Mouse (Mus musculus): ENCODE results near the gene Prmt6. TPM values are rescaled to one million over a fixed set of nuclear protein-coding genes. Genes with fewer than 3 reads are reported as not detected.
A peak's percentile ranks its signal among the peaks of the same experiment; 100 is the strongest.

Gene Prmt6
- 10.1 and 10.7 TPM in 2 replicates for polyA plus RNA-seq (2015; fragmentation: Nextera tagmentation; extraction: Ambion mirVana)

DNA sequence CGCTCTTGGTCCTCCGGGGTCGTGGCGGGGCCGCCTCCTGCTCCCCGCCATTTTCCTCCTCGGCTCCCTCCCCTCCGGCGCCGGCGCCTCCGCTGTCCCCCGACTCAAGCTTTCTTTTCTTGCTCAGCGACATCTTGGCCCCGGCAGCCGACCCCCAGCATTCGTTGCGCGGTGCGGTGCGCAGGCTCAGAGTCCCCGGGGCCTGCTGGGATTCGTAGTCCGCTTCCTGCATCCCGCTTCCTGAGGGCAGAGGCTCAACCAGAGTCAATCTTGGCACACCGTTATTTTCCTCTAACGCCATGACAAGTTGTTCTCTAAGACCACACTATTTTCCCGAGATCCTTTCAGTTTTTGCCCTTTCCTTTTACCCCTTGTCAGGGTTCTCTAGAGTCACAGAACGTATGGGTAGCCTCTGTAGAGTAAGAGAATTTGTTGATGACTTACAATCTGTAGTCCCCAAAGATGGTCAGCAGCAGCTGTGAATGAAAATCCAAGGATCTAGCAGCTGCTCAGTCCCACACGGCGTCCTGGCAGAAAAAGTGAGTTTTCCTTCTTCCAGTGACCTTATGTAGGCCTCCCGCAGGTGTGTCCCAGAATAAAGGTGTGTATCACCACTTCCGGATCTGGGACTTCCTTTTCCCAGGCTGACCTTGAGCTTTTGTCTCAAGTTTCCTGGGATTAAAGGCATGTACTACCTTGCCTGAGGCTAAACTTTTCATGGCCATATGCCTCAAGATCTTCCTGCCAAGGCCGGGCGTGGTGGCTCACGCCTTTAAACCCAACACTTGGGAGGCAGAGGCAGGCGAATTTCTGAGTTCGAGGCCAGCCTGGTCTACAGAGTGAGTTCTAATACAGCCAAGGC lies at the start of gene Prmt6:
TSS of gene Prmt6 (minus strand) at position 160 of the 862 bp plus-strand sequence.
- H3K27me3 ChIP-seq (ENCODE audit: control insufficient read depth, insufficient read depth, low read length) = no peaks in the 10 kb centered on the region
- peak within 1 kb of the TSS; percentile 87 for H3K4me2 ChIP-seq (ENCODE audit: low read depth, low read length)
- H3K4me3 ChIP-seq (ENCODE audit: low read length) = peak within 1 kb of the TSS; percentile 83
- peaks cover 10% of the 10 kb centered on the region for H3K36me3 ChIP-seq (ENCODE audit: control insufficient read depth, insufficient read depth)
- peak; percentile 93 for ATAC-seq (replicated peaks; ENCODE audit: extremely low read depth, insufficient read depth, low FRiP score)
- peak within 1 kb of the TSS; percentile 89 for H3K27ac ChIP-seq (ENCODE audit: low read length)
- H3K9me3 ChIP-seq (replicated peaks; ENCODE audit: control insufficient read depth, low read length) = no peaks in the 10 kb centered on the region
- H3K4me1 ChIP-seq (ENCODE audit: control insufficient read depth, insufficient read depth, low read length) = peaks cover 12% of the 10 kb centered on the region
- 18% methylated on average over 38 of the region's 38 CpGs for WGBS
- peak within 1 kb of the TSS; percentile 92 for H3K9ac ChIP-seq (ENCODE audit: low read length)

- Histone ChIP-seq H3K27me3 (ENCODE audit: control insufficient read depth, insufficient read depth, low read length) (no peaks in the 10 kb centered on the region), H3K9me3 (replicated peaks; ENCODE audit: control insufficient read depth, low read length) (no peaks in the 10 kb centered on the region), H3K4me1 (ENCODE audit: control insufficient read depth, insufficient read depth, low read length) (no peaks in the 10 kb centered on the region), H3K4me3 (ENCODE audit: low read length) (no peak overlapping the region), H3K36me3 (ENCODE audit: control insufficient read depth, insufficient read depth) (no peaks in the 10 kb centered on the region), H3K4me2 (ENCODE audit: low read depth, low read length) (no peak overlapping the region), H3K27ac (ENCODE audit: low read length) (no peak overlapping the region), H3K9ac (ENCODE audit: low read length) (no peak overlapping the region)
- 69% methylated on average over 8 of the region's 8 CpGs for WGBS
- ATAC-seq (replicated peaks; ENCODE audit: extremely low read depth, insufficient read depth, low FRiP score) = no peak
Measured at GRCm38 (mm10) chr3:110290485-110291045, 39.8 kb upstream of the Prmt6 start.

DNA sequence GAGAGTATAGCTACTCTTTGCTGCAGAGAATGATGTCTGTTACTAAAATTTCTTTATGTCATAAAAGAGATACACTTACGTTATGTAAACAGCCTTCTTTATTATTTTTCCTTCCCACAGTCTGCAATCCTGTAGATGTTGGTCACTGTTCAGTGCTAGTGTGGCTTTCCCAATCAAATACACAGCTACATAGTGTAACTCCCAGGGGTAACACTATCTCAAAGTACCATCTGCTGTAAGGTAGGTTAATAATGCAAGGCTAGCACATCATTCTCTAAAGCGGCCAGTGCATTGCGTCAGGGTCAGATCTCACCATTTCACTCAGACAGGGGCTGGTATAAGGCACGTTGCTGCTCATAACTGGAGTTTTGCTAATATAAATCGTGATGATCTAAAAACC lies 31.9 kb upstream of the Prmt6 start:
- no peak overlapping the region for H3K4me3 ChIP-seq (ENCODE audit: low read length)
- H3K9me3 ChIP-seq (replicated peaks; ENCODE audit: control insufficient read depth, low read length) = no peaks in the 10 kb centered on the region
- no peak overlapping the region for H3K4me2 ChIP-seq (ENCODE audit: low read depth, low read length)
- WGBS = 74% methylated on average over 5 of the region's 5 CpGs
- H3K4me1 ChIP-seq (ENCODE audit: control insufficient read depth, insufficient read depth, low read length) = no peaks in the 10 kb centered on the region
- H3K9ac ChIP-seq (ENCODE audit: low read length) = no peak overlapping the region
- no peak for ATAC-seq (replicated peaks; ENCODE audit: extremely low read depth, insufficient read depth, low FRiP score)
- H3K27me3 ChIP-seq (ENCODE audit: control insufficient read depth, insufficient read depth, low read length) = no peaks in the 10 kb centered on the region
- no peaks in the 10 kb centered on the region for H3K36me3 ChIP-seq (ENCODE audit: control insufficient read depth, insufficient read depth)
- no peak overlapping the region for H3K27ac ChIP-seq (ENCODE audit: low read length)

- Histone ChIP-seq H3K4me1 (ENCODE audit: control insufficient read depth, insufficient read depth, low read length) (no peaks in the 10 kb centered on the region), H3K4me2 (ENCODE audit: low read depth, low read length) (no peak overlapping the region), H3K9me3 (replicated peaks; ENCODE audit: control insufficient read depth, low read length) (no peaks in the 10 kb centered on the region), H3K27ac (ENCODE audit: low read length) (no peak overlapping the region), H3K9ac (ENCODE audit: low read length) (no peak overlapping the region), H3K36me3 (ENCODE audit: control insufficient read depth, insufficient read depth) (no peaks in the 10 kb centered on the region), H3K4me3 (ENCODE audit: low read length) (no peak overlapping the region), H3K27me3 (ENCODE audit: control insufficient read depth, insufficient read depth, low read length) (no peaks in the 10 kb centered on the region)
- ATAC-seq (replicated peaks; ENCODE audit: extremely low read depth, insufficient read depth, low FRiP score) = no peak
- WGBS = 50% methylated on average over 2 of the region's 2 CpGs
Measured at GRCm38 (mm10) chr3:110267790-110268189, 17.0 kb upstream of the Prmt6 start.

- Histone ChIP-seq H3K4me3 (ENCODE audit: low read length) (no peak overlapping the region), H3K27ac (ENCODE audit: low read length) (no peak overlapping the region), H3K4me1 (ENCODE audit: control insufficient read depth, insufficient read depth, low read length) (peaks cover 12% of the 10 kb centered on the region), H3K9ac (ENCODE audit: low read length) (no peak overlapping the region), H3K9me3 (replicated peaks; ENCODE audit: control insufficient read depth, low read length) (no peaks in the 10 kb centered on the region), H3K4me2 (ENCODE audit: low read depth, low read length) (no peak overlapping the region), H3K36me3 (ENCODE audit: control insufficient read depth, insufficient read depth) (no peaks in the 10 kb centered on the region), H3K27me3 (ENCODE audit: control insufficient read depth, insufficient read depth, low read length) (no peaks in the 10 kb centered on the region)
- no peak for ATAC-seq (replicated peaks; ENCODE audit: extremely low read depth, insufficient read depth, low FRiP score)
- 88% methylated on average over 4 of the region's 4 CpGs for WGBS
Measured at GRCm38 (mm10) chr3:110253105-110253504, 2.3 kb upstream of the Prmt6 start.

GRCm38 (mm10) chr3:110249891-110250838 lies 633 bp downstream of the Prmt6 start:
- under 1% methylated on average over 89 of the region's 89 CpGs for WGBS
- Histone ChIP-seq H3K9me3 (replicated peaks; ENCODE audit: control insufficient read depth, low read length) (no peaks in the 10 kb centered on the region), H3K4me1 (ENCODE audit: control insufficient read depth, insufficient read depth, low read length) (peaks cover 12% of the 10 kb centered on the region), H3K9ac (ENCODE audit: low read length) (peak overlapping the region; percentile 92), H3K4me3 (ENCODE audit: low read length) (peak overlapping the region; percentile 83), H3K36me3 (ENCODE audit: control insufficient read depth, insufficient read depth) (peaks cover 10% of the 10 kb centered on the region), H3K4me2 (ENCODE audit: low read depth, low read length) (peak overlapping the region; percentile 87), H3K27me3 (ENCODE audit: control insufficient read depth, insufficient read depth, low read length) (no peaks in the 10 kb centered on the region), H3K27ac (ENCODE audit: low read length) (peak overlapping the region; percentile 89)
- peak; percentile 81 for ATAC-seq (replicated peaks; ENCODE audit: extremely low read depth, insufficient read depth, low FRiP score)

- ATAC-seq (replicated peaks; ENCODE audit: extremely low read depth, insufficient read depth, low FRiP score) = no peak
- 53% methylated on average over 1 of the region's 1 CpGs for WGBS
- no peaks in the 10 kb centered on the region for H3K4me1 ChIP-seq (ENCODE audit: control insufficient read depth, insufficient read depth, low read length)
Measured at GRCm38 (mm10) chr3:110236819-110237463, 13.9 kb downstream of the Prmt6 start.

More at GRCm38 (mm10) chr3:110236819-110237463, 13.9 kb downstream of the Prmt6 start:
- H3K27me3 ChIP-seq (ENCODE audit: control insufficient read depth, insufficient read depth, low read length) = no peaks in the 10 kb centered on the region
- no peak overlapping the region for H3K4me3 ChIP-seq (ENCODE audit: low read length)
- no peak overlapping the region for H3K4me2 ChIP-seq (ENCODE audit: low read depth, low read length)
- no peak overlapping the region for H3K9ac ChIP-seq (ENCODE audit: low read length)
- no peaks in the 10 kb centered on the region for H3K9me3 ChIP-seq (replicated peaks; ENCODE audit: control insufficient read depth, low read length)
- H3K27ac ChIP-seq (ENCODE audit: low read length) = no peak overlapping the region
- H3K36me3 ChIP-seq (ENCODE audit: control insufficient read depth, insufficient read depth) = no peaks in the 10 kb centered on the region
